Mouse (Mus musculus) heart, embryonic 11.5 days (tissue): ENCODE data around the gene Defb45. TPM values are rescaled to one million over a fixed set of nuclear protein-coding genes. Genes with fewer than 3 reads are reported as not detected.

Source experiments
- ATAC-seq: fragments of 200-750 bp; cut with Nextera tagmentation; replicated peaks from 2 replicates; pipeline ENCODE4 v1.8.0; 2017; ENCODE audit warnings: moderate library complexity; ENCODE audit not compliant: insufficient number of reproducible peaks, low FRiP score, low TSS enrichment
- H3K27ac ChIP-seq: fragments of 300-500 bp; sonication (generic); 2 replicates; pipeline ENCODE4 v1.5.1; 2014; ENCODE audit warnings: mild to moderate bottlenecking, low read depth, low read length
- H3K27me3 ChIP-seq: fragments of 300-500 bp; sonication (generic); 2 replicates; pipeline ENCODE4 v1.6.1; 2014; ENCODE audit warnings: mild to moderate bottlenecking, low read length, mixed read lengths; ENCODE audit not compliant: control insufficient read depth, insufficient read depth
- H3K36me3 ChIP-seq: fragments of 300-500 bp; sonication (generic); 2 replicates; pipeline ENCODE4 v1.6.1; 2014; ENCODE audit warnings: mild to moderate bottlenecking, low read length, moderate library complexity, mixed read lengths; ENCODE audit not compliant: control insufficient read depth, insufficient read depth
- H3K4me1 ChIP-seq: fragments of 300-500 bp; sonication (generic); 2 replicates; pipeline ENCODE4 v1.6.1; 2014; ENCODE audit warnings: low read length; ENCODE audit not compliant: control insufficient read depth, insufficient read depth
- H3K4me2 ChIP-seq: fragments of 300-500 bp; sonication (generic); 2 replicates; pipeline ENCODE4 v1.6.1; 2014; ENCODE audit warnings: mild to moderate bottlenecking, moderate library complexity
- H3K4me3 ChIP-seq: fragments of 300-500 bp; sonication (generic); 2 replicates; pipeline ENCODE4 v1.5.1; 2014; ENCODE audit warnings: low read depth, low read length
- H3K9ac ChIP-seq: fragments of 300-500 bp; sonication (generic); 2 replicates; pipeline ENCODE4 v1.6.1; 2014; ENCODE audit warnings: mild to moderate bottlenecking, low read depth, low read length, moderate library complexity
- H3K9me3 ChIP-seq: fragments of 300-500 bp; sonication (generic); replicated peaks from 2 replicates; pipeline ENCODE4 v1.6.1; 2016; ENCODE audit warnings: low read length; ENCODE audit not compliant: control insufficient read depth
- WGBS: fragments of 180-500 bp; shearing (Covaris S2); extraction: QIAGEN DNeasy Blood & Tissue Kit; methylation state at CpG from one replicate; pipeline ENCODE4 v1.1.7; 2014; ENCODE audit not compliant: insufficient replicate concordance; 5-methylcytosine and 5-hydroxymethylcytosine counted together
- polyA plus RNA-seq: library from polyadenylated mRNA; unstranded; fragments of >200 nt; fragmentation: Nextera tagmentation; extraction: Ambion mirVana; gene quantifications from 2 replicates; pipeline ENCODE4 v1.2.1, GENCODE M21; 2014

The Defb45 gene
- polyA plus RNA-seq, 1 experiment from 2014 or later: not detected

DNA sequence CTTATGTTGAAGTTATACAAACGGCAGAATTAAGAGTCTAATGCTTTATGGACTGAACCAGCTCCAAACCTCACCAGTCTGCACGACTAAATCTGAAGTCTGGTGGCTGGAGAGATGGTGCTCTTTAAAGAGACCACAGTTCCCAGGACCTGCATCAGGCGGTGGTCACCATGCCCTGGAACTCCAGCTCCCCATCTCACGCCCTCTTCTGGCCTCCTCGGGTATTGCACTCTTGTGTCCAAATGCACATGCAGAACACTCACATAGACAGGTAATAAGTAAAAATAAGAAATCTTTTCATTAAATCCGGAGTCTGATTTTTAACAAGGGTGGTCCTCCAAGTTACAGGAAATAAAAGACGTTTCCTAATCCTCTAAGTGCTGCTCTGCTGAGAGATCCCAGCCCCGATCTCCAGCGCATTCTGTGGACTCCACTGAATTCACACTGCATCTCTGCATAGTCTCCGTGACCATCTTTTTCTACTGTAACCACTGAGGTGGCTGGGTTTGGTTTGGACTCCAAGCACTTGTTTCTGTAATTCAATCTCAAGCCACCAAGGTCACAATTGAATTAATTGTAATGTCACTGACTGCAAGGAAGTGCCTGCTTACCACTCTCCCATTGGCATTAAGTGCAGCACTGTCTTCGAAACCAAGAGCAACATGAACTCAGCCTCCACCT, 26.9 kb downstream of the Defb45 start, which contains the start of gene Defb21:
TSS of gene Defb21 (plus strand) at position 631 of the 681 bp plus-strand sequence.
- WGBS: 55% methylated on average over 11 of the region's 11 CpGs

DNA sequence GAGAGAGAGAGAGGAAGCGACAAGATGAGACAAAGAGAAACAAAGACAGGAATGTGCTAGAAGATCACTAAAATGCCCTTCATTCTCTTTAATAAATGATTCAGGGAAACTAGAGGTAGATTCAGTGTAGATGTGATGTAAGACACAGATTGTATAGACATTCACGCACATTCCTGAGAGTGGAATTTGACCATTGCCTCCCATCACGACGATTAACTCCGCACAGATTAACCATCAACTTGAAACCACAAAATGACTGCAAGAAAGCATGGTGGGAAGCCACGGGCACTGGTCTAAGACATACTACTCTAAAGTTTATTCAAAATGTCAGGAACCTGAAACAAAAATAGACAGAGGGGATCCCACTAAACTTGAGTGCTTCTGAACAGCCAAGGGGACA, 28.9 kb downstream of the Defb45 start:
- 72% methylated on average over 6 of the region's 6 CpGs for WGBS
- Histone ChIP-seq H3K9me3 (no peaks in the 10 kb centered on the region), H3K27me3 (no peaks in the 10 kb centered on the region), H3K27ac (no peak overlapping the region), H3K9ac (no peak overlapping the region), H3K4me1 (no peaks in the 10 kb centered on the region), H3K36me3 (no peaks in the 10 kb centered on the region), H3K4me2 (no peak overlapping the region), H3K4me3 (no peak overlapping the region)
- ATAC-seq: no peak

More for the DNA sequence above, 26.9 kb downstream of the Defb45 start, which contains the start of gene Defb21:
- Histone ChIP-seq H3K4me3 (no peak within 1 kb of the TSS), H3K4me1 (no peaks in the 10 kb centered on the region), H3K4me2 (no peak within 1 kb of the TSS), H3K9me3 (no peaks in the 10 kb centered on the region), H3K36me3 (no peaks in the 10 kb centered on the region), H3K9ac (no peak within 1 kb of the TSS), H3K27ac (no peak within 1 kb of the TSS), H3K27me3 (no peaks in the 10 kb centered on the region)
- no peak for ATAC-seq

DNA sequence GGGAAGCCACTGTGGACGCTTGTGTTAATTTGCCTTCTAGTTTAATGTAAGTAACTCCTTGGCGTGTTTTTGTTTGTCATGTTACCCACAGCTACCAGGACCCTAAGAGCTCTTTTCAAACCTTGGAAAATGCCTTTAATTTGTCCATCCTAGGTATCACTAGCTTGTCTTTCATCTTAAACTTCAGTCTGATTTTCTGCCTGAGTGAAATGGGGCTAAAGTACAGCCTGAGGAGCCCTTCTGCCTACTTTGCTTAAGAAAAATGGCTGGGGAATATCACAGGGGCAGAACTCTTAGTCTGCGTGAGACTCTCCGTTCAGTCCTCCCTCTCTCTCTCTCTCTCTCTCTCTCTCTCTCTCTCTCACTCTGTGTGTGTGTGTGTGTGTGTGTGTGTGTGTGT, 29.3 kb downstream of the Defb45 start:
- WGBS: 73% methylated on average over 4 of the region's 4 CpGs

DNA sequence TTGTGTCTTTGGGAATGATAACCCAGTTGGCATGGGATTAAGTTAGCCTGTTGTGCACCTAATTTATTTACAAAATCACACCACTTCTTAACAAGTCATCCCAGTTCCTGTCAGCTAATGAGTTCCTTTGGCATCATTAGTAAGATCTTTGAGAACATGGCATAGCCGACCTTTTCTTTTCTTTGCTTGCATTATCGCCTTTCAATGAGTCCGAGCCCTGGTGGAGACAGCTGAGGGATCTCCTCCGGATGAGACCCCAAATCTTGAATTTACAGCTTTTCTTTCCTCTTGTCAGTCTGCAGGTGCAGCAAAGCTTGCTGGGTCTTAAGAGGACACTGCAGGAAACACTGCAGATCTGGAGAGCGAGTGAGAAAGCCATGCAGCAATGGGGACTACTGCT, 30.2 kb downstream of the Defb45 start, which contains the start of gene Gm17416:
TSS of gene Gm17416 (plus strand) at position 301 of the 400 bp plus-strand sequence.
- no peak within 1 kb of the TSS for H3K4me2 ChIP-seq
- H3K9ac ChIP-seq: no peak within 1 kb of the TSS
- no peak for ATAC-seq
- H3K27ac ChIP-seq: no peak within 1 kb of the TSS
- WGBS: 84% methylated on average over 5 of the region's 5 CpGs
- H3K4me1 ChIP-seq: no peaks in the 10 kb centered on the region
- H3K4me3 ChIP-seq: no peak within 1 kb of the TSS
- no peaks in the 10 kb centered on the region for H3K27me3 ChIP-seq
- no peaks in the 10 kb centered on the region for H3K36me3 ChIP-seq
- no peaks in the 10 kb centered on the region for H3K9me3 ChIP-seq

More for the DNA sequence above, 29.3 kb downstream of the Defb45 start:
- ATAC-seq: no peak
- no peaks in the 10 kb centered on the region for H3K9me3 ChIP-seq
- H3K4me2 ChIP-seq: no peak overlapping the region
- H3K9ac ChIP-seq: no peak overlapping the region
- no peaks in the 10 kb centered on the region for H3K4me1 ChIP-seq
- no peak overlapping the region for H3K4me3 ChIP-seq
- H3K36me3 ChIP-seq: no peaks in the 10 kb centered on the region
- H3K27me3 ChIP-seq: no peaks in the 10 kb centered on the region
- H3K27ac ChIP-seq: no peak overlapping the region

DNA sequence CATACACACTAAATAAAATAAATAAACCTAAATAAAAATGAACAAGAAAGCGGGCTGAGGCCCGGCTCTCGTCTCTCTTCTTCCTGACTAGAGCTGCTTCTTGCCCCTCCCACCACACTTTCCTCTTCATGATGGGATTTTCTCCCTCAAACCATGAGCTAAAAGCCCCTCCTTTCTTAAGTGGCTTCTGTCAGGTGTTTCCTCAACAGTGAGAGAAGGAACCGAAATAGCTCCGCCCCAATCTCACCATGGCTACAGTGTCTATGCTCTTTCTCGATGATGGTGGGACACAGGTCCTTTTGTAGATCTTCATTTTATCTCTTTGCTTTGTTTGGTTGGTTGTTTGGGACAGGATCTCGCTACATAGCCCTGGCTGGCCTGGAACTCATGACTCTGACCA, 42.5 kb downstream of the Defb45 start:
- H3K9ac ChIP-seq: no peak overlapping the region
- H3K9me3 ChIP-seq: no peaks in the 10 kb centered on the region
- no peaks in the 10 kb centered on the region for H3K27me3 ChIP-seq
- no peak for ATAC-seq
- H3K27ac ChIP-seq: no peak overlapping the region
- H3K4me1 ChIP-seq: no peaks in the 10 kb centered on the region
- no peak overlapping the region for H3K4me3 ChIP-seq
- 86% methylated on average over 7 of the region's 7 CpGs for WGBS
- H3K4me2 ChIP-seq: no peak overlapping the region
- H3K36me3 ChIP-seq: no peaks in the 10 kb centered on the region

DNA sequence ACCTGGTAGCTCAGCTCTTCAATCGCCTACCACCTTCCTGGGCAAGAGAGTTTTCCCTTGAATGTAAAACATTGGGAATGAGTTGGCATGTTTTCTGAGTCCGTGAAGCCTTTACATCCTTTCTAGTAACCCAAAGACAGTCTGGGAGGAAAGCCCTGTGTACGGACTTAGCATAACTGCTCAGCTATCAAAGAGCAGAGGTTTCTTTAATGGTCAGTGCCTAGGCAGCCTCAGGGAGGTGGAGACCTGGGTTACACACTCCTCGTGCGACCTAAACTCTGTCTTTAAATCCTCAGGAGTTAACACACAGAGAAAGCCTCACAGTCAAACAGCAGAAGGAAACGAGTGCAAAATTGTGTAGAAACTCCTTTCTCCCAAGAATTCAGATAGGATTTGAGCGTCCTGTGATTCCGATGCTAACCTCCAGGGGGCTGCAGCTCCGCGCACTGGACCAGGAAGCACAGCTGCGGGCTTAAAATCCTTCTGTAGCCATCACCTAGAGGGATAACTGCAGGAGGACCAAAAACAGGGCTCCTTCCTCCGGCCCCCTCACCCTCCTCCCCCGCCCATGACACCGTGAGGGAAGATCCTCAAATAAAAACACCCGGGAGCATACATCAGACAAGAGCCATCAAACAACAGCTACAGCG, 45.3 kb downstream of the Defb45 start:
- ATAC-seq: no peak
- no peak overlapping the region for H3K9ac ChIP-seq
- no peaks in the 10 kb centered on the region for H3K27me3 ChIP-seq
- WGBS: 13% methylated on average over 16 of the region's 16 CpGs
- H3K4me2 ChIP-seq: no peak overlapping the region
- no peak overlapping the region for H3K27ac ChIP-seq
- no peaks in the 10 kb centered on the region for H3K4me1 ChIP-seq
- H3K9me3 ChIP-seq: no peaks in the 10 kb centered on the region
- H3K4me3 ChIP-seq: no peak overlapping the region
- no peaks in the 10 kb centered on the region for H3K36me3 ChIP-seq

DNA sequence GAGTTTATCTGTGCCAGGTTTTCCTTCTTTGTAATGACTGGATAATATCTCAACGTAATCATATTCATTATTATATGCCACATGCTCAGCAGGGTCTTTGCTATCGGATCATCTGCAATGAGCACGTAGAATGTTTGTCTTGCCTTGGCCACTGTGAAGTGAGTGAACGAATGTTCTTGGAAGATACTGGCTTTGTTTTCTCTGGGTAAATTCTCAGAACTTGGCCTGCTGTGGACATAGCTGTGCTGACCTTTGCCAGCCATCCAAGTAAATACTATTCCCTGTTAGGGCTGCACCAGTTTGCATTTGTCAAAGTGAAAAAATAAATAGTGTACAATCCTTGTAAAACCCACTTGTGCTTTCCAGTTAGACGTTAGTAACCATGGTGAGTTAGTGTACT, 51.1 kb downstream of the Defb45 start:
- Histone ChIP-seq H3K4me1 (no peaks in the 10 kb centered on the region), H3K27ac (no peak overlapping the region), H3K27me3 (no peaks in the 10 kb centered on the region), H3K36me3 (no peaks in the 10 kb centered on the region), H3K9me3 (no peaks in the 10 kb centered on the region), H3K4me3 (no peak overlapping the region), H3K4me2 (no peak overlapping the region), H3K9ac (no peak overlapping the region)
- ATAC-seq: no peak
- WGBS: 69% methylated on average over 5 of the region's 5 CpGs

DNA sequence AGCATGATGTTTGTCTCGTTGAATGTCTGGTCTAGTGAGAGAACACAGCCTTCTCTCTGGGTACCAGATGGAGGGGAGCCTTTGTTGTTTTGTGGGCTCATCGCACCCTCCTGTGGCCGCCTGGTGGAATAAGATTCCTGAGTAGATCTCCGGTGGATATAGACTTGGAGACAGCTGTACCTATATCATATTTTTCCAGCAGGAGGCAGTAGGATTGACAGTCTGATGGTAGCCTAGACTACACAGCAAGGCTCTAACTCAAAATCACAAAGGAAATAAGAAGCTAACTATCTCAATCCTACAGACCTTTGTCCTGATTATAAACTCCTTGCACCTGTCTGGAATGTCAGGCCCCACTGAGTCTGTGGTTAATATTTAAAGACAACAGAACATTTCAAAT, 54.5 kb downstream of the Defb45 start:
- no peaks in the 10 kb centered on the region for H3K27me3 ChIP-seq
- H3K4me3 ChIP-seq: no peak overlapping the region
- no peaks in the 10 kb centered on the region for H3K36me3 ChIP-seq
- no peak overlapping the region for H3K27ac ChIP-seq
- 22% methylated on average over 4 of the region's 4 CpGs for WGBS
- H3K4me2 ChIP-seq: no peak overlapping the region
- no peaks in the 10 kb centered on the region for H3K4me1 ChIP-seq
- H3K9me3 ChIP-seq: no peaks in the 10 kb centered on the region
- no peak for ATAC-seq
- H3K9ac ChIP-seq: no peak overlapping the region

DNA sequence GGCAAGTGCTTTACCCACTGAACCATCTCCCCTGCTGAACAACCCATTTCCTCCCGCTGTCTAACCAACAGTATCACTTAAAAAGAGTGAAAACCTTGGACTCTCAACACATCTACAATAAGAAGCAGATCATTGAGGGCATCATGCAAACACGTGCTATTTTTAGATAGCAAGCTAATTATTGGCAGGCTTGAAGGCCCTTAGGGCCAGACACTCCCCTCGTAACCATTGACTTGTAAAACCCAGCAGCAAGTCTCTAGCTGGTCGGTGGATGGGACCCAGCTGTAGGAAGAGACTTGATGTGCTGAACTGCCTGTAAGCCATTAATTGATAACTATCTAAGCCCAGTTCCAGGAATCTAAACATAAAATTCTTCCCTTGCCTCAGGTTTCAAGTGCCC, 55.7 kb downstream of the Defb45 start:
- Histone ChIP-seq H3K27ac (no peak overlapping the region), H3K36me3 (no peaks in the 10 kb centered on the region), H3K27me3 (no peaks in the 10 kb centered on the region), H3K4me1 (no peaks in the 10 kb centered on the region), H3K4me2 (no peak overlapping the region), H3K4me3 (no peak overlapping the region), H3K9me3 (no peaks in the 10 kb centered on the region), H3K9ac (no peak overlapping the region)
- 64% methylated on average over 4 of the region's 4 CpGs for WGBS
- ATAC-seq: no peak
